Mouse (Mus musculus) v-Abl transformed pro-B cells (cell line): ENCODE data around the gene Fnip2.

Source experiments
- in situ Hi-C, 2 experiments: fragments of 400-800 bp; cut with MboI; formaldehyde crosslinking; loops; one replicate each; pipeline ENCODE4 v1.15.1; 2025; ENCODE audit not compliant: unreplicated experiment in 2 of 2

The Fnip2 gene

GRCm38 (mm10) chr3:79566716-79567691 lies 592 bp downstream of the Fnip2 start:
- in situ Hi-C loops = no loop called here

- in situ Hi-C loops = no loop called here
Measured at GRCm38 (mm10) chr3:79564875-79565606, 2.6 kb downstream of the Fnip2 start.

GRCm38 (mm10) chr3:79563511-79563910 lies 4.1 kb downstream of the Fnip2 start:
- in situ Hi-C loops = no loop called here

GRCm38 (mm10) chr3:79561784-79562715 lies 5.5 kb downstream of the Fnip2 start:
- in situ Hi-C loops = no loop called here

- in situ Hi-C loops = no loop called here
Measured at GRCm38 (mm10) chr3:79560555-79560954, 7.0 kb downstream of the Fnip2 start.

GRCm38 (mm10) chr3:79559773-79560045 lies 7.9 kb downstream of the Fnip2 start:
- in situ Hi-C loops = no loop called here

- in situ Hi-C loops = no loop called here
Measured at GRCm38 (mm10) chr3:79559021-79559772, 8.4 kb downstream of the Fnip2 start.

- in situ Hi-C loops = no loop called here
Measured at GRCm38 (mm10) chr3:79555061-79555460, 12.5 kb downstream of the Fnip2 start.

- in situ Hi-C loops = no loop called here
Measured at GRCm38 (mm10) chr3:79553779-79554178, 13.8 kb downstream of the Fnip2 start.

GRCm38 (mm10) chr3:79551826-79552552 lies 15.6 kb downstream of the Fnip2 start:
- in situ Hi-C loops = no loop called here

GRCm38 (mm10) chr3:79549751-79550393 lies 17.7 kb downstream of the Fnip2 start:
- in situ Hi-C loops = no loop called here

GRCm38 (mm10) chr3:79548681-79549437 lies 18.7 kb downstream of the Fnip2 start:
- in situ Hi-C loops = no loop called here

GRCm38 (mm10) chr3:79542585-79542984 lies 25.0 kb downstream of the Fnip2 start:
- in situ Hi-C loops = no loop called here

GRCm38 (mm10) chr3:79539656-79540055 lies 27.9 kb downstream of the Fnip2 start:
- in situ Hi-C loops = no loop called here

- in situ Hi-C loops = no loop called here
Measured at GRCm38 (mm10) chr3:79539124-79539523, 28.5 kb downstream of the Fnip2 start.

GRCm38 (mm10) chr3:79538342-79538741 lies 29.3 kb downstream of the Fnip2 start:
- in situ Hi-C loops = no loop called here

- in situ Hi-C loops = no loop called here
Measured at GRCm38 (mm10) chr3:79537626-79538203, 29.9 kb downstream of the Fnip2 start.

- in situ Hi-C loops = no loop called here
Measured at GRCm38 (mm10) chr3:79537023-79537422, 30.6 kb downstream of the Fnip2 start.
